Mouse (Mus musculus): Measurements from ENCODE around the gene Pgam2. TPM values are rescaled to one million over a fixed set of nuclear protein-coding genes. Genes with fewer than 3 reads are reported as not detected.

The Pgam2 gene
- 4.0 TPM for polyA plus RNA-seq (2017; shearing (Covaris generic))

GRCm38 (mm10) chr11:5803551-5803981 lies at the start of gene Pgam2:
Gene Pgam2, minus strand, starts transcription at chr11:5803733.

GRCm38 (mm10) chr11:5837251-5838246 lies 34.0 kb upstream of the Pgam2 start, which contains the start of gene Polm:
Gene Polm, minus strand, starts transcription at chr11:5838016.

GRCm38 (mm10) chr11:5788056-5789014 lies 15.2 kb downstream of the Pgam2 start, which contains the start of gene Dbnl:
Gene Dbnl, plus strand, starts transcription at chr11:5788488.

GRCm38 (mm10) chr11:5761820-5762632 lies 41.5 kb downstream of the Pgam2 start, which contains the start of gene Urgcp:
Gene Urgcp, minus strand, starts transcription at chr11:5762376.

Other genes with a start within 250 kb of the Pgam2 start
- gene Ankrd36, start 234.0 kb downstream of the Pgam2 start, polyA plus RNA-seq (2017; shearing (Covaris generic)): not detected
- gene Mrps24, start 88.1 kb downstream of the Pgam2 start, polyA plus RNA-seq (2017; shearing (Covaris generic)): 164 TPM
- 30.4 TPM for gene Urgcp, start 41.4 kb downstream of the Pgam2 start, polyA plus RNA-seq (2017; shearing (Covaris generic))
- 275 TPM for gene Dbnl, start 15.2 kb downstream of the Pgam2 start, polyA plus RNA-seq (2017; shearing (Covaris generic))
- gene Polm, start 34.3 kb upstream of the Pgam2 start, polyA plus RNA-seq (2017; shearing (Covaris generic)): 37.2 TPM
- 0.47 TPM for gene Aebp1, start 58.2 kb upstream of the Pgam2 start, polyA plus RNA-seq (2017; shearing (Covaris generic))
- gene Pold2, start 74.6 kb upstream of the Pgam2 start, polyA plus RNA-seq (2017; shearing (Covaris generic)): 76.0 TPM
- not detected for gene Myl7, start 95.0 kb upstream of the Pgam2 start, polyA plus RNA-seq (2017; shearing (Covaris generic))
- not detected for gene Gck, start 146.3 kb upstream of the Pgam2 start, polyA plus RNA-seq (2017; shearing (Covaris generic))
- 48.0 TPM for gene Ykt6, start 152.0 kb upstream of the Pgam2 start, polyA plus RNA-seq (2017; shearing (Covaris generic))